Mouse (Mus musculus) mouse embryonic stem cell (cell line): ENCODE measurements around the gene Mus81.

Source experiments
- in situ Hi-C, 2 experiments: fragments of 300-500 bp; cut with MboI; formaldehyde crosslinking; loops; 1 replicate in 1 of 2; 3 replicates in 1 of 2; pipeline ENCODE4 v1.14.3; 2019 to 2020; ENCODE audit warnings: low sequenced_read_pairs in 2 of 2, low pct_unique_long_range_greater_than_20kb in 1 of 2, mixed read lengths in 1 of 2; ENCODE audit not compliant: unreplicated experiment in 1 of 2

Mus81 gene

GRCm38 (mm10) chr19:5487768-5488550, at the start of gene Mus81:
Gene Mus81 (minus strand): TSS chr19:5488402.
- in situ Hi-C loops, result no loop called here

- in situ Hi-C loops, result loop anchor here in 1 of 2 experiments (25.0 kb wide), 1 partner anchor 355 kb away; the partner anchor contains the start of genes Frmd8, Slc25a45 and Tigd3
Measured at GRCm38 (mm10) chr19:5532520-5532919, 44.3 kb upstream of the Mus81 start.

- in situ Hi-C loops, result loop anchor here in 1 of 2 experiments (25.0 kb wide), 1 partner anchor 357 kb away; the partner anchor contains the start of genes Frmd8, Slc25a45 and Tigd3
Measured at GRCm38 (mm10) chr19:5530138-5530524, 41.9 kb upstream of the Mus81 start.

- in situ Hi-C loops, result loop anchor here (10.0 to 25.0 kb wide), 2 partner anchors 255 to 358 kb away; partner anchors contain the start of genes Frmd8 (in 1 of the 2), Slc25a45 (in 1 of the 2) and Tigd3 (in 1 of the 2)
Measured at GRCm38 (mm10) chr19:5529325-5530137, 41.3 kb upstream of the Mus81 start.

GRCm38 (mm10) chr19:5525204-5525603, 37.0 kb upstream of the Mus81 start:
- in situ Hi-C loops, result loop anchor here (10.0 to 25.0 kb wide), 2 partner anchors 260 to 362 kb away; partner anchors contain the start of genes Frmd8 (in 1 of the 2), Slc25a45 (in 1 of the 2) and Tigd3 (in 1 of the 2)

DNA sequence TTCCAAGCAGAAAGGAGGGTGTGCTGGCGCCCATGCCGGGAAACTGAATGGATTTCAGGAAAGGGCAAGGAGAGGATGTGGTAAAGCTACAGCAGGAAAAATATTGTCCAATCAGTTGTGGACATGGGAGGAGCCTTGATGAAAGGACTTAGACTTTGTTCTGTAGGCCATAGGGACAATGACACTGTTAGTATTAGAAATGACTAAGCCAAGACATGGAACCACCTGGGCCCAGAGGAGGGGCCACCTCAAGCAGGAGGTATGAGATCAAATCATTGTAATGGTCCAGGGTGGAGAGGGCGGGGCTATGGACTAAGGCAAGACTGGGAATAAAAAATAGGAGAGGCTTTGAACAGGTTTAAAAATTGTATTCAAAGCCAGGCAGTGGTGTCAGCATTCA, 30.5 kb upstream of the Mus81 start:
- in situ Hi-C loops, result no loop called here

GRCm38 (mm10) chr19:5516906-5517505, 28.8 kb upstream of the Mus81 start:
- in situ Hi-C loops, result no loop called here

GRCm38 (mm10) chr19:5515840-5516777, 27.9 kb upstream of the Mus81 start:
- in situ Hi-C loops, result no loop called here

DNA sequence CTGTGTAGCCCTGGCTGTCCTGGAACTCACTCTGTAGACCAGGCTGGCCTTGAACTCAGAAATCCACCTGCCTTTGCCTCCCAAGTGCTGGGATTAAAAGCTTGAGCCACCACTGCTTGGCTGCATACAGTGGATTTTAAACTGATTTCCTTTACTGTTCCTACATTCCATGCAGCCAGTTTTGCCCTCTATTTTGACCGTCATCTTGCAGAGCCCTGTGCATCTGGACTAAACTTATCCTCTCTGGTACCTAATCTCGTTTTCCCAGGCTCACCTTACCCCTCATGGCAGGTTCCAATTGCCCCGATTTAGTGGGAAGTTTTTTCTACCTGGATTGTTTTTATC, 24.8 kb upstream of the Mus81 start:
- in situ Hi-C loops, result no loop called here

DNA sequence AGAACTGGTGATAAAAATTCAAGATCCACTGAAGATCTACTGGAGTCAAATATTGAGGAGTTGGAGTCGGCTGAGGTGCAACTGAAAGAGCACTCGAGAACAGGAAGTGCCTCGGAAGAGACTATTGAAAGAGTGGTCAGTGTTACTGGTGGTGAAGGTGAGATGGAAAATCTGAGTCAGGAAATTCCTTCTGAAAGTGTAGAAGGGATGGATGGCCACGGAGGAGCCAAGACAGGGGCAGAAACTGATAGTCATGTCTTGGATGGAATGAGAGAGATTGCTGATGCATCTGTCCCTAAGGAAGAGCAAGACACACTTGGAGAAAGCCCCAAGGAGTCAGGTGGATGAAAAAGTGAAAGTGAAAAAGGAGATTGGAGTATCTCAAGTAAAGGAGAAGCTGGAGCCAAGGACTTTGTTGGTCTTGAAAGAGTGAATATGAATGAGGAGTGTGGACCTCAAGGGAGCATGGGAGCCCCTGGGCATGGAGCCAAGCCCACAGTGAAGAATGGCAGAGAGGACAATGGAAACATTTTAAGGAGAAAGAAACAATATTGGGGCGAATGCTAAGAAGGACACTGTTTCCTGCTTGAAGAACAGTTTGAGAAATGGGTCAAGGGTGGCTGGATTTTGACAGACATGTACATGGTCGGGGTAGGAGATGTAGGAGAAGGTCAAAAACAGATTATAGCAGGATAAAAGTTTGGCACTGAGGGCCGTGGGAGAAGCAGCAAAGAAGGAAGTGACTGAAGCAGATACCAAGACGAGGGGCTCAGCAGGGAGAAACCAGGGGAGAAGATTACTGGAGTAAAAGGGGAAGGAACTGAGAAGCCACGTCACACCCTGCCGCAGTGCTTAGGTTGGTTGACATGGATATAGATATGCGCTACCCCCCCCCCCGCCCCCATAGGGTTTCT, 24.1 kb upstream of the Mus81 start:
- in situ Hi-C loops, result no loop called here

DNA sequence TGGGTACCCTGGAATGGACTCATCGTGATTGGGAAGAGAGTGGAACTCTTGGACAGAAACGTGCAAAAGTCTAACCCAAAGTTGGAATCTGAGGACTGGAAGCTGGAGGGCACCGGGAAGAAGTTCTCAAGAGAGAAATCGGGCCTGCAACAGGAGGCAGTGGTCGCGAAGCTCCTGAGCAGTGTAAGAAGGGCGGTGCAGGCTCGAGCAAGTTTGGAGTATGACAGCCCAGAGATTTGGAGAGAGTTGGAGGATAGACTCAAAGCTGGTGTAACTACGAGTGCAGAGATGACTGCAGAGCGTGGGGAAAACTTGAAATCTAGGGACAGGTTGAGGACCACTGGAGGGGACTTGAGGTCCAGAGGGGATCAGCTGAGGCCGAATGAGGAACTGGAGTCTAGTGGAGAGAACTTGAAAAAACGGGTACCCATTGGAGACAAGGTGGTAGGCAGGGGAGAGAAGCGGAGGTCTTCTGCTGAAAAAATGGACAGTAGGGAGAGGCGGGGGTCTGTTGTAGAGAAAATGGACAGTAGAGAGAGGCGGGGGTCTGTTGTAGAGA, 23.0 kb upstream of the Mus81 start:
- in situ Hi-C loops, result no loop called here

GRCm38 (mm10) chr19:5510031-5511026, 22.1 kb upstream of the Mus81 start, which contains the start of gene Snx32:
Gene Snx32 (minus strand): TSS chr19:5510538.
- in situ Hi-C loops, result no loop called here

DNA sequence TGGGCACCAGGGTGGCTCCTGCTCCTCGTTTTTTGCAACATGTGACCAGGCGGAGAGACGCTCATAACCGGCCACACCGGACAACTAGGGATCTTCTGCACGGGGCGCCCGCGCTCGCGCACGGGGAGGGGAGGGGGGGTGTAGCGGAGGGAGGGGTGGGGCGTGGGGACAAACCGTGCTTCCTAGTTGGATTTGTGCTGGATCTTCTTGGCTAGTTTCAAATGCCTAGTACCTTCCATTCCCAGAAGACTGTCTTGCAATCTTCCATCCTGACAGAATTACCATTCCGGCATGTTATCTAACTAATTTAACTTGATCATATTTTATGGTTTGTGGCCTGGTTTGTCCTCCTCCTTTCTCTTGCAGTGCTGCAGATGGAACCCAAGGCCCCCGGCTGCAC, 15.5 kb upstream of the Mus81 start, which contains the start of gene 1700020D05Rik:
Gene 1700020D05Rik, minus strand, starts transcription at position 101 of the 400 bp plus-strand sequence.
- in situ Hi-C loops, result no loop called here

DNA sequence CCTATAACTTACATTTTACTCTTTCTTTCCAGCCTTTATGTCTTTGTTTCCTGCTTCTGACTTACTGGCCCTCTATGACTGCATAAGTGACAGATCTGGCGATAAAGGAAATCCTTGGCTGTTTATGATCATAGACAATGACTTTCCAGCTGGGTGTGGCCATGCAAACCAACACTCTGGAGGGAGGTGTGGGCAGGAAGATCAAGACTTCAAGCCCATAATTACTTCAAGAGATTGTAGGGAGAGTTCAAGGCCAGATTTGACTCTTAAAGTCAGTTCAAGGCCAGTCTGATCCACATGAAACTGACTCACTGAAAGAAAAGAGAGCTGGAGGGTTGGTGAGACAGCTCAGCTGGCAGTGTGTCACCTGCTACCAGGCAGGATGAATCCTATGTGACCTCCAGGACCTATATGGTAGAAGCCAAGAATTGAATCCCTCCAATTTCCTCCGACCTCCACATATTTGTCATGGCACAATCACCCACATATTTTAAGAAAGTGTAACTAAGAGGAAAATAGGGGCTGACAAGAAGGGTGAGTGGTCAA, 12.2 kb upstream of the Mus81 start:
- in situ Hi-C loops, result no loop called here

DNA sequence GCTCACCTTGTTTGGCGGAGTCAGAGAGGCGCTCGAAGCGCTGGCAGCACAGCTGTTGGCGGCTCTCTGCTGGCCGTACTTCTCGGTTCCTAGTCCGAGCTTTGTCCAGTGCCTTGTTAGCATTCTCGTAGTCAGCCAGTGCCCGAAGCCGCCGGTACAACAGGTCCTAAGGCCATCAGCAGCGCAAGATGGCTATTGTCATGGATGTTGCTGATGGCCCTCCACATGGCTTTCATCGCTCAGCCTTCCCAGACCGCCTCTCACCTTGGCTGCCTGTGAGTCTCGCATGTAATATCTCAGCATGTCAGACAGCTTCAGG, 7.8 kb upstream of the Mus81 start:
- in situ Hi-C loops, result no loop called here
